Mouse (Mus musculus) ES-E14 (cell line): ENCODE data around the gene Icam2. TPM values are rescaled to one million over a fixed set of nuclear protein-coding genes. Genes with fewer than 3 reads are reported as not detected.

Experiments used
- DNase-seq: peaks from one replicate; pipeline ENCODE4 v3.0.0-alpha.2; 2013; ENCODE audit warnings: low read depth, low spot score
- H3K27ac ChIP-seq: 2 replicates; pipeline ENCODE4 v1.5.1; 2012; ENCODE audit warnings: low read depth, mild to moderate bottlenecking, low read length, moderate library complexity, mixed read lengths; ENCODE audit not compliant: poor library complexity, insufficient read depth, severe bottlenecking
- H3K36me3 ChIP-seq: 2 replicates; pipeline ENCODE4 v1.6.1; 2012; ENCODE audit warnings: mild to moderate bottlenecking, low read length, moderate library complexity, mixed read lengths; ENCODE audit not compliant: control insufficient read depth, poor library complexity, insufficient read depth, severe bottlenecking
- H3K4me1 ChIP-seq, 2 experiments: fragments of 150-350 bp in 1 of 2; sonication (generic) in 1 of 2; 2 replicates each; pipeline ENCODE4 v1.6.1; 2012; ENCODE audit warnings: low read length in 2 of 2, mild to moderate bottlenecking in 1 of 2, mixed read lengths in 1 of 2; ENCODE audit not compliant: control insufficient read depth in 2 of 2, insufficient read depth in 2 of 2, poor library complexity in 1 of 2
- H3K4me3 ChIP-seq, 2 experiments: fragments of 150-350 bp in 1 of 2; sonication (generic) in 1 of 2; 2 replicates each; pipeline ENCODE4 v1.5.1; 2012; ENCODE audit warnings: low read length in 2 of 2, low read depth in 1 of 2, mild to moderate bottlenecking in 1 of 2, mixed read lengths in 1 of 2; ENCODE audit not compliant: insufficient read depth in 1 of 2, poor library complexity in 1 of 2, severe bottlenecking in 1 of 2
- H3K9ac ChIP-seq: 2 replicates; pipeline ENCODE4 v1.6.1; 2012; ENCODE audit warnings: low read depth, mild to moderate bottlenecking, low read length, mixed read lengths; ENCODE audit not compliant: poor library complexity, insufficient read depth, severe bottlenecking
- H3K9me3 ChIP-seq: fragments of 150-350 bp; sonication (generic); 2 replicates; pipeline ENCODE4 v1.6.1; 2012; ENCODE audit warnings: low read depth, mild to moderate bottlenecking, low read length; ENCODE audit not compliant: control insufficient read depth, insufficient read depth
- CHD2 ChIP-seq: IDR thresholded peaks from 2 replicates; pipeline ENCODE4 v1.6.1; 2014; ENCODE audit warnings: mild to moderate bottlenecking, low read depth, low read length, inconsistent platforms
- HCFC1 ChIP-seq: IDR thresholded peaks from 2 replicates; pipeline ENCODE4 v1.6.1; 2012; ENCODE audit warnings: low read length, inconsistent platforms, borderline replicate concordance; ENCODE audit not compliant: insufficient read depth
- MAFK ChIP-seq: IDR thresholded peaks from 2 replicates; pipeline ENCODE4 v1.6.1; 2014; ENCODE audit warnings: mild to moderate bottlenecking, low read depth, low read length, inconsistent platforms; ENCODE audit not compliant: insufficient read depth
- ZC3H11A ChIP-seq: IDR thresholded peaks from 2 replicates; pipeline ENCODE4 v1.6.1; 2012; ENCODE audit warnings: low read depth, mild to moderate bottlenecking, inconsistent platforms, low read length, borderline replicate concordance
- ZNF384 ChIP-seq: IDR thresholded peaks from 2 replicates; pipeline ENCODE4 v1.6.1; 2012; ENCODE audit warnings: low read depth, low read length, inconsistent platforms
- in situ Hi-C, 2 experiments: fragments of 600-800 bp; cut with MboI; formaldehyde crosslinking; loops; one replicate each; pipeline ENCODE4 v1.15.1; 2025; ENCODE audit warnings: low sequenced_read_pairs in 2 of 2, inconsistent platforms in 1 of 2; ENCODE audit not compliant: unreplicated experiment in 2 of 2
- total RNA-seq: library from RNA; depleted of rRNA; stranded (reverse); fragments of 300-350 nt; gene quantifications from 2 replicates; pipeline ENCODE4 v1.2.3, GENCODE M21; 2012; rRNA removed

Gene Icam2
- 0.37 and 0.89 TPM in 2 replicates for total RNA-seq

DNA sequence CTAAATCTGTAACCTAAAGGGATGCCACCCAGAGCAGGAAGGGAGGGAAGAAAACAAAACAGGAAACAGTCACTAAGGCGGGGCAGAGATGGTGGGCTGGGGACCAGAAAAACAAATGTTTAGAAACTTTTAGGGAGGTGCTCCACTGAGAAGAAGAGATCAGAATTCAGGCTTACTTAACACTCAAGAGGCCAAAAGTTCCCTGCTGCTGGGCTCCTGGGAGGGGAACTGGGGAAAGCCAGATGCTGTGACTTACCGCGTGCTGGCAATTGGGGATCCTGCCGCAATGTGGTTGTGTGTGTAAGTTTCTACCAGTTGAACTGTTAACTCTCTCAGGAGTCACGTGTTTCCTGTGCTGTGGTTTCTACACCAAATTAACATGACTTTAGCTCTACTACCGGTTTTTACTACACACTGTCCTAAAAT is at the start of gene Icam2:
TSS of gene Icam2 (minus strand) at position 285 of the 426 bp plus-strand sequence.
- peaks cover 0 to 8% of the 10 kb centered on the region in 2 experiments; a peak in 1 of 4 replicates for H3K4me1 ChIP-seq

DNA sequence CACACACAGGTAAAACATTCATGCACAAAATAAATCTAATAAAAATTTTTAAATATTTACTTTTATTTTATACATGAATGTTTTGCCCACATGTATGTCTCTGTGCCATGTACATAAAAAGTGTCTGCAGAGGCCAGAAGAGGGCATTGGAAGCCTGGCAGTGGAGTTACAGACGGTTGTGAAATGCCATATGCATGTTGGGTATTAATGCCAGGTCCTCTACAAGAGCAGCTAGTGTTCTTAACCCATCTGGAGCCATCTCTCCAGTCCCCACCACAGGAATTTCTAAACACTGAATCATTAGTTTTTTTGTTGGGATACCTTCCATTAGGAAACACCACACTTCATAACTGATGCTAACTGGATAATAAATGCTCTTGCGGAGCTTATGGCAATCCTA is 49.7 kb upstream of the Icam2 start:
- TF ChIP-seq ZNF384 (no peak), HCFC1 (no peak), MAFK (no peak), ZC3H11A (no peak), CHD2 (no peak)
- DNase-seq, result no peak
- no peaks in the 10 kb centered on the region for H3K9me3 ChIP-seq
- H3K4me3 ChIP-seq, result no peak overlapping the region
- no peaks in the 10 kb centered on the region for H3K4me1 ChIP-seq
- H3K36me3 ChIP-seq, result no peaks in the 10 kb centered on the region
- H3K27ac ChIP-seq, result no peak overlapping the region
- no peak overlapping the region for H3K9ac ChIP-seq
- in situ Hi-C loops, result no loop called here

More for the DNA sequence above, at the start of gene Icam2:
- in situ Hi-C loops, result no loop called here
- Histone ChIP-seq H3K9ac (peak within 1 kb of the TSS; percentile 4; the same call in 1 of the 2 replicates), H3K36me3 (no peaks in the 10 kb centered on the region), H3K27ac (no peak within 1 kb of the TSS), H3K9me3 (no peaks in the 10 kb centered on the region), H3K4me3 (peak within 1 kb of the TSS; percentile 50 to 76)
- TF ChIP-seq HCFC1, result no peak
- TF ChIP-seq ZNF384, result no peak
- TF ChIP-seq MAFK, result no peak
- no peak for TF ChIP-seq CHD2
- TF ChIP-seq ZC3H11A, result no peak
- no peak for DNase-seq

DNA sequence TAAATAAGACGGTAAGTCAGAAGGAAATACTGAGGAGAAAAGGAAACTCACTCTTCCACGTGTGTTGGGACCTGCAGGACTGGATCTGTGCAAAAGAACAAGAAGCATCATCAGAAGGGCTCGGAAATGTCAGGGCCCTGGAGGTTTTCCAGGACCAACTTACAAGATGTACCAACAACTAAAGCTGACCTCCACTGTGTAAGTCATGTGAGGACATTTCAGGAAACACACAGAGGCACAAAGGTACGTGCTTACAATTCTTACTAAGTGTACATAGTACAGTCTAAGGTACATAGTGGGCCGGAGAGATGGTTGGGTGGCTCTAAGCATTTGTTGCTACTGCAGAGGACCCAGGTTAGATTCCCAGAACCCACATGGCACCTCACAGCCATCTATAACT is 49.2 kb upstream of the Icam2 start:
- no peak overlapping the region for H3K4me3 ChIP-seq
- no peaks in the 10 kb centered on the region for H3K9me3 ChIP-seq
- no peaks in the 10 kb centered on the region for H3K4me1 ChIP-seq
- no peak overlapping the region for H3K9ac ChIP-seq
- H3K36me3 ChIP-seq, result no peaks in the 10 kb centered on the region
- DNase-seq, result no peak
- no peak for TF ChIP-seq CHD2
- TF ChIP-seq MAFK, result no peak
- no peak for TF ChIP-seq ZC3H11A
- in situ Hi-C loops, result no loop called here
- H3K27ac ChIP-seq, result no peak overlapping the region

DNA sequence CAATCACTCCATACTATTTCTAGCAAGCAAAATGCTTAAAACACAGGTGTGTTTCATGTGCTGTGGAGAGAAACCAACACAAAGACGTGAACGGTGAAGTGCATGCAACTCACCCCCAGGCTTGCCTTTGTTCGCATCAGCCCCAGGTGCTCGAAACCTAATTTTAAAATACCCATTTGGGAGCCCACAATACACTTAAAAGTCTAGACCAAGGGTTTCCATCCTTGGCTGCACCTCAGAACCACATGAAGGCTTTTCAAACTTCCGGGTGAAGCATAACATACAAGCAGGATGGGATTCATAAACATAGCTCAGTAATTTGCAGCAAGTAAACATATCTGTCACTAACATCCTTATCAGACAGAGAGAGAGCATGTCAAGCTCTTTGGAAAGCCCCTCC is 42.5 kb upstream of the Icam2 start:
- in situ Hi-C loops, result no loop called here

DNA sequence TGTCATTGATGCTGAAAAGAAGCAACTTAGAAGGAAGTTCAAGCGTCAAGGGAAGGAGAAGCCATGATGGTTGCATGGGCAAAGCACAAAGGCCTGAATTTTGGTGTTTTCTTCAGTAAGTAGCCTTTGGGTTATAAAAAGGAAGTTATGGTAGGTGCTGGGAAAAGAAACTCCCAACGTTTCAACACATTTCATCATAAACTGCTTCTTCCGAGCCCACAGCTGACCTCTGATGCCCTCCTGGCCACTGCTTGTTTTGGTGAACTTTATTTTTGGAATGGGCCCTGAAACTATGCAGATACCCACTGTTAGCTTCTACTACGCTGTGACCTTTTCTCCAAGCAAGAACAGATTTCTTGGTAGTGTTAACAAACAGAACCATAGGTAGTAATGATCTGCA is 41.8 kb upstream of the Icam2 start:
- Histone ChIP-seq H3K36me3 (no peaks in the 10 kb centered on the region), H3K9me3 (no peaks in the 10 kb centered on the region), H3K4me1 (no peaks in the 10 kb centered on the region), H3K27ac (no peak overlapping the region), H3K9ac (no peak overlapping the region), H3K4me3 (no peak overlapping the region)
- TF ChIP-seq HCFC1, result no peak
- TF ChIP-seq ZNF384, result no peak
- no peak for TF ChIP-seq MAFK
- TF ChIP-seq ZC3H11A, result no peak
- TF ChIP-seq CHD2, result no peak
- in situ Hi-C loops, result loop anchor here in 1 of 2 experiments (10.0 kb wide), 1 partner anchor 195 kb away; no protein-coding TSS in a partner anchor
- DNase-seq, result no peak

More for the DNA sequence above, 42.5 kb upstream of the Icam2 start:
- Histone ChIP-seq H3K9me3 (no peaks in the 10 kb centered on the region), H3K27ac (no peak overlapping the region), H3K9ac (no peak overlapping the region), H3K36me3 (no peaks in the 10 kb centered on the region), H3K4me1 (no peaks in the 10 kb centered on the region), H3K4me3 (no peak overlapping the region)
- TF ChIP-seq HCFC1, result no peak
- no peak for TF ChIP-seq CHD2
- TF ChIP-seq MAFK, result no peak
- no peak for TF ChIP-seq ZNF384
- no peak for TF ChIP-seq ZC3H11A
- DNase-seq, result no peak
